Mouse (Mus musculus) urinary bladder, postnatal 25 days (tissue): Measurements from ENCODE around the gene Olfr811.

Experiments
- DNase-seq: peaks from one replicate; pipeline ENCODE4 v3.0.0; 2022; ENCODE audit warnings: low spot score

The Olfr811 gene

GRCm38 (mm10) chr10:129804296-129804695 is at the start of gene Olfr811:
Olfr811 (minus strand) TSS chr10:129804396.
- no peak for DNase-seq

- no peak for DNase-seq
Measured at GRCm38 (mm10) chr10:129847343-129847742, 43.1 kb upstream of the Olfr811 start.

DNA sequence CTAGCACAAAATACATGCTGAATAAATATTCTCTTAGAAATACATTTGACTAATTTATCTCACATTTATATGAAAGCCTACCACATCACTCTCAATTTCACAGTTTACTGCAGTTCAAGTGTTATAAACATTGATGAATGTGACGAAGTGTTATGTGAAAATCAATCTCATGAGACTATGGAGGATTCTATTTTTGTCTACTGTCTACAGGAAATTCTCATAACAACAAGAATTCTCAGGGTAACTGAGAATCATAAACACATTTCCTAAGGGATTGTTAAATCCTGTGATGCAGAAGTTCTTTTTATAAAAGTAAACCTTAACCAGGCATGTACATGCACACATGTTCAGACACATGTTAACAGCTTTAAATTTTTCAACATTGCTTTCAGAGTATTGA is 41.8 kb upstream of the Olfr811 start, which contains the start of gene Olfr812:
Gene Olfr812, minus strand, starts transcription at position 101 of the 400 bp plus-strand sequence.
- no peak for DNase-seq

- DNase-seq, result no peak
Measured at GRCm38 (mm10) chr10:129794817-129795216, 9.4 kb downstream of the Olfr811 start, which contains the start of gene Olfr810. Olfr810 (minus strand) TSS chr10:129794917.

GRCm38 (mm10) chr10:129778123-129778522 is 26.1 kb downstream of the Olfr811 start:
- no peak for DNase-seq

DNA sequence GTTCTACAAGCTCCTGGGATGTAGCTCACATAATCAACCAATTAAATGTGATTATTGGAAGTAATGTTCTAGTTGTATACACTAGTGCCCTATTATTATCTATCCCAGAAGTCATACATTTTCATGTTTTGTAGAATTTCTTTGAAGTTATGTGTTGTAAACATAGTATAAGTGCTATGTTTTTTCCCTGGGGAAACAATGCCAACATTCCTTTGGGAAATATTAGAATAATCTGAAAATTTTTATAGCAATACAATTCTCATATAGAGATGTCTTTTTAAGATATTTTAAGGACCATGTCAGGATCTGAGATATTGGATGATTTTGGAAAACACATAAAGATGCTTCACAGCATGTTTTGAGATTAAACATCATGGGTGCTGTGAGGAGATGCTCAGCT is 29.9 kb downstream of the Olfr811 start, which contains the start of gene Olfr809:
Gene Olfr809, plus strand, starts transcription at position 301 of the 400 bp plus-strand sequence.
- DNase-seq, result no peak

DNA sequence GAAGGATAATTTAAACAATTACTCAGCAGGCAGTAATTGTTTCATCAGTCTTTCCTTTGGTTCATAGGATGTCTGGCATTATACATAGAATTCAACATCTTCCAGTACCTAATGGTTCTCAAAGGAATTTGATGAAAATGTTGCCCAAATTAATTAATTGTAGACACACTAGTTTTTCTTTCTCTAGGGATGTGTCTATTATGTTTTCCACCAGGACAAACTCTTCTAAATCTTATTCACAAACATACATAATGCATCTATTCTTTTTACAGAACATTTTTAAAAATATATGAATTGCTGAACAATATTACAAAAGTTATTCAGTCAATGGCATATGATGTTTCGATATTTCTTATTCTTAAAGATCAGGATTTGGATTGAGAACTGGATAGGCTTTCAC is 39.0 kb downstream of the Olfr811 start, which contains the start of gene Olfr808:
Gene Olfr808, plus strand, starts transcription at position 301 of the 400 bp plus-strand sequence.
- no peak for DNase-seq

- no peak for DNase-seq
Measured at GRCm38 (mm10) chr10:129757693-129758092, 46.5 kb downstream of the Olfr811 start, which contains the start of gene Olfr807. Olfr807 (minus strand) TSS chr10:129757793.
